Mouse (Mus musculus) left cerebral cortex, postnatal 36 days (tissue): ENCODE measurements around the gene Ltbr. TPM values are rescaled to one million over a fixed set of nuclear protein-coding genes. Genes with fewer than 3 reads are reported as not detected.

ENCODE experiments used
- DNase-seq, 2 experiments: peaks; one replicate each; pipeline ENCODE4 v3.0.0; 2021 to 2022; ENCODE audit warnings: low spot score in 2 of 2, mixed read lengths in 1 of 2
- intact Hi-C: fragments of 180-260 bp; cut with DNase I; formaldehyde crosslinking; loops from one replicate; pipeline ENCODE4 v1.15.1; 2025
- total RNA-seq, 2 experiments: library from RNA; stranded (reverse); gene quantifications; 2 replicates each; pipeline ENCODE4 v1.2.3; 2021

Ltbr gene
- total RNA-seq, result 1 to 10 TPM; 7.4 to 8.4 TPM

DNA sequence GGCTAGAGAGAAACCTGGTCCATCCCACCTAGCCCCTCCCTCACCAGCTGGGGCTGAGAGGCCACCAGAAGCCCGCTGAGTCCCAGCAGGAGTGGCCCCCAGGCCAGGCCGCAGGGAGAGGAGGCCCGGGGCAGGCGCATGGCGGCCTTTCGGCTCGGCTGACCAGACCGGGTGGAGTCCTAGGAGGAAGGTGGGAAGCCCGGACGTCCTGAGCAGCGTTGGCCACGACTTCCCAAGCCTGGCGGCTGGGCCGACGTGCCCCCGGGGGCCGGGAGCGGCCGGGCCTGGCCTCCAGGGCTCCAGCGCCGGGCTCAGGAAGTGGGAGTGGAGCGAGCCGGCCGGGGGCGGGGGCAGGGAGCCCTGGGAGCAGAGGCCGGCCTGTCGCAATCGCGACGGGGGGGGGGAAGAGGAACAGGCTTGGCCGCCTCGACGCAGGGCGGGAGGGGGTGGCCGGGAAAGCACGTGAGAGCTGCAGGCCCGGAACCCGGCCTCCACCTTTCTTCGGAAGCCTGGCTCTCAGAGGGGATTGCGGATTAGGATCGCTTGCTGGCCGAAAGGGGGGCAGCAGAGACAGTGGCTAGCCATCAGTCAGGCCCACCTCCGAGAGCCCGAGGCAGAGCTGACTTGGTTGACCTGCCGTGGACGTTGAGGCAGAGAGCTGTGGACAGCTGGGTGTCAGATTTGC is at the start of gene Ltbr:
TSS of gene Ltbr (minus strand) at position 340 of the 685 bp plus-strand sequence.
- DNase-seq, result peak; percentile 26 to 40
- intact Hi-C loops, result no loop called here

DNA sequence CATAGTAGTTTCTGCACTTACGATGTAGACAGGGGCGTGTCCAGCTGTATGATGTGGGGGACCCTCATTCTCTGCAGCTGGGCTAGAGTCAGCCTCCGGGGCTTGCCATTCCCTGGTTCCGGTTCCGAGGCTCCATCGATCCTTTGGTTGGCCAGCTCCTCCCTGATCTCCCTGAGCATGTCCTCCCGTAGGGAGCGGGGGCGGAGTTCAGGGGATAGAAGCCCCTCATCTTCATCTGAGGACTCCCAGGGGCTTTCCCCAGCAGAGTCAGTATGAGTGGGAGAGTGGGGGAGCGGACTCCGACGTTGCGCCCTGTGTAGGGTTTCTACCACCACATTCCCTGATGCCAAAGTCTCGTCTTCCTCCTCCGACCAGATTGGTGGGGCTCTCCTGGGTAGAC is 49.3 kb upstream of the Ltbr start:
- DNase-seq, result no peak
- intact Hi-C loops, result loop anchor here (5.0 kb wide), 1 partner anchor 76 kb away; the partner anchor contains the start of gene Tuba3a

DNA sequence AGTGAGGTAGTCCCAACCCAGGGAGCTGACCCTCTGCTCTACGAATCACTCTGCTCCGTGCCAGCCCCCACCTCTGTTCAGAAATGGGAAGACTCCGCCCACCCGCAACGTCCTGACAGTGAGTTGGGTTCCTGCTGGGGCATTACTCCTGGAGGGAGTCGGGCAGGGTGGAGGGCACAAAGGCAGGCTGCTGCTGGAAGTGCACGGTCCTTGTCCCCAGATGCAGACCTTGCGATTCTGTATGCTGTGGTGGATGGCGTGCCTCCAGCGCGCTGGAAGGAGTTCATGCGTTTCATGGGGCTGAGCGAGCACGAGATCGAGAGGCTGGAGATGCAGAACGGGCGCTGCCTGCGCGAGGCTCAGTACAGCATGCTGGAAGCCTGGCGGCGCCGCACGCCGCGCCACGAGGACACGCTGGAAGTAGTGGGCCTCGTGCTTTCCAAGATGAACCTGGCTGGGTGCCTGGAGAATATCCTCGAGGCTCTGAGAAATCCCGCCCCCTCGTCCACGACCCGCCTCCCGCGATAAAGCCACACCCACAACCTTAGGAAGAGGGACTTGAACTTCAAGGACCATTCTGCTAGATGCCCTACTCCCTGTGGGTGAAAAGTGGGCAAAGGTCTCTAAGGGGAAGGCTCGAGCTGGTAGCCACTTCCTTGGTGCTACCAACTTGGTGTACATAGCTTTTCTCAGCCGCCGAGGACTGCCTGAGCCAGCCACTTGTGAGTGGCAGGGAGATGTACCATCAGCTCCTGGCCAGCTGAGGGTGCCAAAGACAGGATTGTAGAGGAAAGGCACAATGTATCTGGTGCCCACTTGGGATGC is 48.0 kb upstream of the Ltbr start:
- DNase-seq, result peak; percentile 40 to 50

DNA sequence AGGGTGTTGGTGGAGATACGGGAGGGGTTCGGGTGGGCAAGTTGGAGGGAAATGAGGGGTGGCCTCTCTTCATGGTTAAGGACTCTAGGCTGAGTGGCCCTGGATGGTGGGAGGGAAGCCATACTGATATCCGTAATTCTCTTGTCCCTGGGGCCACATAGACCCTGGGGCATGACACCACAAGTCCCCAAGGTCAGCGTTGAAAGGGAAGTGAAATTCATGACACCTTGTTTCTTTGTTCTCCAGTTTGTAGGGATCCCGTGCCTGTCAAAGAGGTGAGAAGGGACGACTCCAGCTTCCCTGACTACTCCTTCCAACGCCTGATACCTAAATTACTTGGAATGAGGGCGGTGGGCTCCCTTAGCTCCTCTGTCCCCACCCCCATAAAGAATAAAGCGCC is 47.2 kb upstream of the Ltbr start:
- intact Hi-C loops, result loop anchor here (5.0 kb wide), 1 partner anchor 74 kb away; the partner anchor contains the start of gene Tuba3a
- no peak for DNase-seq

More for the DNA sequence above, 48.0 kb upstream of the Ltbr start:
- intact Hi-C loops, result loop anchor here (5.0 kb wide), 1 partner anchor 74 kb away; the partner anchor contains the start of gene Tuba3a

DNA sequence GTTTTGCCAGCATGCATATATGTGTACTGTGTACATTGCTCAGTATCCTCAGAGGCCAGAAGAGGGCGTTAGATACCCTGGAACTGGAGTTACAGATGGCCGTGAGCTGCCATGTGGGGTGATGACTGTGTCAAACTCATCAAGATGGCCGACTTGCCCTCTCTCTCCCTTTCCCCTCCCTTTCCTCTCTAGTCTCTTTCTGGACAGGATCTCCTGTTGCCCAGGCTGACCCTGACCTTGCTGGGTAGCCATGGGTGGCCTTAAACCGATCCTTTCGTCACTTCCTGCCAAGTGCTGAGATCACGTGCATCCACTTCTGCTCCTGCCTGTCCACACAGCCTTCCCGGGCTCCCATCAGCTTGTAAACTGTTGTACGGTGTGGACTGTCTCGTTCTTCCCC is 46.3 kb upstream of the Ltbr start:
- DNase-seq, result no peak
- intact Hi-C loops, result loop anchor here (5.0 kb wide), 1 partner anchor 73 kb away; the partner anchor contains the start of gene Tuba3a

DNA sequence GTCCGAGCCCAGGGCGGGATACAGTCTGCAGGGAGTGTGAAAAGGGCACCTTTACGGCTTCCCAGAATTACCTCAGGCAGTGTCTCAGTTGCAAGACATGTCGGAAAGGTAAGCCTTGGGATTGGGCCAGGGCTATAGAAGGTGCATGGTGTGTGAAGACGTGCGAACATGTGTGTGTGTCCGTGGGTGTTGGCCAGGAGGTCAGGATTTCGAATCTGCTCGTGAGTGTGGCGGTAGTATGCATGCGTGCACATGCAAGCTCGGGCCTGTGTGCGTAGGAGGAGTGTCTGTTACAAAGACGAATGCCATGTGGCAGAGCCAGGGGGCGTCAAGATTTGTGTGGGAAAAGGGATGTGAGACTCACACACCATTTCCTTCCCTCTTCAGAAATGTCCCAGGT is 43.6 kb upstream of the Ltbr start:
- DNase-seq, result no peak
- intact Hi-C loops, result no loop called here

DNA sequence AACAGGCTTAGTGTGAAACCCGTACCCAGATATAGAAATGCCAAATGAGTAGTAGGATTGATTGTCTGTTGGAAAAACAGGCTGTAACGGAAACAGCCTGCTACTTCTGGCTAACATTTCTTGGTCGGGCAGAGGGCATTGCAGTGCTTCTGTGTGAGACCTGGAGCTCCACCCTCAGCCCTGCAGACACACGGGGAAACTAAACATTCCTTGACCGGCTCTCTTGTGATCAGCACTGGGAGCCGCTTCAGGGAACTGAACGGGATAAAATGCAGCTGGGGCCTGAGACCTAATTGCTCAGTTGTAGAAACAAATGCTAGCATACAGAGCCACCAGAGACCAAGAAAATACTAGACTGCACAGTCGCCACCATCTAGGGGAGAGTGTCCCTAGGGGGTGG is 42.6 kb upstream of the Ltbr start:
- DNase-seq, result no peak
- intact Hi-C loops, result no loop called here

DNA sequence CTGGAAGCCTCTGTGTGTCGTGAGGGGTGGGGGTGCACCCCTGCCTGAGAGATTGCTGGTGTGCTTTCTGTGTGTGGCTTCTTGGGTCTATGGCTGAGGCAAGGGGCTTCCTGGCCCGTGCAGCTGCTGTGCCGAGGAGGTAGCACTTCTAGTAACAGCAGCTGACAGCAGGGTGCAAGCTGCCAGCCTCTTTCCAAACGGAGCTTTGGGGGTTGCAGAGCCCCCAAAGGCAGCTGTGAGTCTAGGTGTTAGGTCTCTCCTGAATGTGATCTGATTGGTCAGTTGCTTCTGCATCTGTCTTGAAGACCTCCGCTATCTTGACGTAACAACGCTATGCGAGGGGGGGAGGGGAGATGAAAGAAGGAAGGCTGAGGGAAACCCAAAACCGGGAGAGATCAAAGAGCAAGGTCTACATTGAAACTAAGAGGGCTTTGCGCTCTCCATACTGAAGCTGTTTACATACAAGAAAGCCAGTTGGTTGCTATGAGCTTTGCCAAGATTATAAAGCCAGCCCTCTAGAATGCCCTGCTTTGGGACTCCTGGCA is 41.6 kb upstream of the Ltbr start:
- DNase-seq, result no peak
- intact Hi-C loops, result no loop called here

DNA sequence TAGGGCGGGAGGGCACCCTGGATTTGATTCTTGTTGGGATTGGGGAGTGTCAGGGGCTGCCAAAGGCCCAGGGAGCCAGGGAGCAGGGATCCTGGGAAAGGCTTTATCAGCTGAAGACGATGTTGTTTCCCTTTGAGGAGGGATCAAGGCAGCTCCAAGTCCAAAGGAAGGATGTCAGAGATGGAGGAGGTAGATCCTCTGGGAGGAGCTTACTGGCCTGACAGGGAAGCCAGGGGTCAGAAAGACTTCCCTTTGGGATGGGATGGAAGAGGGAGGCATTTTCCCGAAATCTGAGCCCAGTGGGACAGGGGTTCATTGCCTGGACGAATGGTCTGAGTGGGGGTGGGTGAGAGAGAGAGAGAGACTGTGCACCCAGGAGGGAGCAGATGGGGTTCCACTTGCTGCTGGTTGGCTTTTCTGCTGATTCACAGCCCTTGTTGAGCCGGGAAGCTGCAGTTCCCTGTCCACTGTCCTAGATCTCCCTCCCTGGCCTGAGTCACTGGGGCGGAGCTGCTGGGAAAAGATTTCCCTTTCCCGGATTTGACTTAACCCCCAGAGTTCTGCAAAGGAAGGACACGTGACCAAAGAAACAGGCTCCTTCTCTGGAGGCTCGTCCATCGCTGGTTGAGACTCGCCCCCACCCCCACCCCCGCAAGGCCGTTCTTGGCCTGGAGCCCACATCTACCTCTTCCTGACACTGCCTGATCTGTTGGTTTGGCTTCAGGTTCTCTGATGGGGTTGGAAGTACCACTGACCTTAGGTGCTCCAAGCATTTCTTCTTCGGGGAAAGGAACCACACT is 40.9 kb upstream of the Ltbr start:
- intact Hi-C loops, result no loop called here

DNA sequence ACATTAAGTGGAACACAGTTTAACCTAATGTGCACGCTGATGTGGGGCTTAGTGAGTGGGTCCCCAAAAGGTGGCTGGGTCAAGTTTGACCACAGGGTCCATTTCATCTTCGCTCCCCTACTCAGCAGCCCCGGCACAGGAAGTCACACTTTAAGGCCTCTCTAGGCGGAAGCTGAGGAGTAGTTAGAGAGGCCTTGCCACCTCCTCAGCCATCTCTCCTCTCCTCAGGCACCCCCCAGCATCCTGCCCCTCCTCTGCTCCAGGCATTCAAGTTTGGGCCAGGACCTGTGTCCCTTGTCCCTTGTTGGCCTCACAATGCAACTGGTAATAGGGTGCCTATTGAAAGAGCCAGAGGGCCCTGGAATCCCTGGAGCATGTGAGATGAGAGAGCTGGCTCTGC is 40.0 kb upstream of the Ltbr start:
- intact Hi-C loops, result no loop called here
- DNase-seq, result no peak

More for the DNA sequence above, 40.9 kb upstream of the Ltbr start:
- peak in 1 of 2 experiments; percentile 36 for DNase-seq

DNA sequence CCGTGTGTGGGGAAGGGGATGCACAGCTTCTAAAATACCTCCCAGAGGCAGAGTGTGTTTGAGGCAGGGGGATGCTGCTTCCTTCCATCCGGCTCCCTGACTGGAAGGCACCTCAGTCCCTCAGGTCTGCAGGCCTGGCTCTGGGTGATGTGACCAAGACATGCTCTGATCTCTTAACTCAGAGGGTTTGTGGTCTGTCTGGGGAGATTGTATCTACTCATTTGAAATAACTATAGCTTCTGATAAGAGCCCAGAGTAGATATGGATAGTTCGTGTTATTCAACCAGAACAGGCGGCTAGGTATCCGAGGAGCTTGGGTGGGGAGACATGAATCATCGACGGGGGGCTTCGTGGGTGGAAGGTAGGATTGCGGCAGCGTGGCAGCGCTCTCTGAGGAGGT is 39.5 kb upstream of the Ltbr start:
- DNase-seq, result no peak

DNA sequence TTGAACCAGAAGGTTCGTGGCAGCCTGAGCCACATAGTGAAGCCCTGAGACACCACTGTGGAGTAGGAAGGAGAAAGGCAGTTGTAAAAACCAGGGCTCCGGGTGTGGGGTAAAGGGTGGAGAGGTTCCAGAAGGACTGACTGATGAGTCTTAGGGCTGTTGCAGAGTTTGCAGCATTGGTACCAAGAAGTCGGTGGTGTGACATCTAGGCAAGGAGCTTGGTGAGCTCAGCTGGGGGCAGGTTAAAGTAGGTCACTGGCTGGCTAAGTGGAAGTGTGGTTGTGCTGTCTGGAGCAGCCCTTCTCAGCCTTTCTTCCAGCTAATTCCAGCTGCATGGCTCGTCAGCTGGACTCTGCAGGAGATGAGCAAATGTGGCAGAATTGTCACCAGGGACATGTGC is 39.1 kb upstream of the Ltbr start:
- intact Hi-C loops, result no loop called here

More for the DNA sequence above, 39.5 kb upstream of the Ltbr start:
- intact Hi-C loops, result no loop called here

DNA sequence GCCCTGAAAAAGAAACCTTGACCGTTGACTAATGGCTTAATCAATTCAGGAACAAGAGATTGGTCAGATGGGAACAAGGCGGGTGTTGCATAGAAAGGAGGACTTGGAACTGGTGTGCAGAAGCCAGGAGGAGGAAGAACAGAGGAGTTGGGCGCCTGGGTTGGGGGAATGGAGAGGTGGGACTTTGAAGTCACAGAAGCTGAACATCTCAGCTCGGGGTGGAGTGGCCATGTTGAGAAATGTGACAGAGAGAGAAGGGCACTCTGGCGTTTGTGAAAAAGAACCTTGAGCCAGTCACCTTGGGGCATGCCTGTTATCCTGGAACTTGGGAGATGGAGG is 38.3 kb upstream of the Ltbr start:
- DNase-seq, result no peak
- intact Hi-C loops, result no loop called here

More for the DNA sequence above, 39.1 kb upstream of the Ltbr start:
- DNase-seq, result no peak

DNA sequence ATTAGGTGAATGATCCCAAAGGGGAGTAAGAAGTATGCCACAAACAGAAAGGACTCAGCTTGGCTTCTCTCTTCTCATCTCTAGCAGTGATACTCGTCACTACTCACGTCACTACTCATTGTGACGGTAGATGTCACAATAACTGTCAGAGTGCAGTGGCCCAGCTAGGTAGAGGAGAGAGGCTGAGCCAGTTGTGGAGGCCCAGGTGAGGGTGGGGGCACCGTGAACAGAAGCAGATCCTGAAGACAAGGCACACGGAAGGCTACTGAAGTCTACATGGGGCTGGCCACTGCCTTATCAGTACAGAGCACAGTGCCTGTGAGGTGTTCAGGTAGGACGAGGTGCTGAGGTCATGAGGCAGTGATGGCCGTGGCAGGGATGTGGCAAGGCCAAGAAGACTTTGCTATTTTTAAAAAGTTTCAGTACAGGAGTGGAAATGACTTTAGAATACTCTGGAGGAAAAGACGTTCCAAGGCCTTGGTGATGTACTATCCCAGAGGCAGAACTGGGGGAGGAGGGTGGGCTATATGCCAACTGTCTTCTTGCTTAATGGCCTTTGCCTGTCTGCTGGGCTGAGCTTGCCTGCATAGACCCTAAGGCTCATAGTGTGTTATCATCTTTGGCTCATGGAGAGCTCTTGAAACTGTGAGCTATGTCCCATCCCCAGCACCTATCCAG is 37.8 kb upstream of the Ltbr start:
- no peak for DNase-seq
- intact Hi-C loops, result no loop called here

DNA sequence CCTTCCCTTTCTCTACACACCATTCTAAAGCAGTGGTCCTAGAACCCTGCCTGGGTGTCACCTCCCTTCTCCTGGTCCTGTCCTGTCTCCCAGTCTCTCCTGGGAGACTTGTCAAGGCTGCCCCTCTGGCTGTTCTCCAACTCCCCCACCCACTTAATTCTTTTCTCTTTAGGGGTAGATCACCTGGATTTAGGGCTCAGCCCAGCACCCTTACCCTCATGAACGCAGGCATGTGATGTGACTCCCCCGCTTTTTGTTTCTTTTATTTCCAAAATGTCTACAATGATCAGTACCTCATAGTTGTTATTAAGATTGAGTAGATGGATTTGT is 37.3 kb upstream of the Ltbr start:
- intact Hi-C loops, result no loop called here

DNA sequence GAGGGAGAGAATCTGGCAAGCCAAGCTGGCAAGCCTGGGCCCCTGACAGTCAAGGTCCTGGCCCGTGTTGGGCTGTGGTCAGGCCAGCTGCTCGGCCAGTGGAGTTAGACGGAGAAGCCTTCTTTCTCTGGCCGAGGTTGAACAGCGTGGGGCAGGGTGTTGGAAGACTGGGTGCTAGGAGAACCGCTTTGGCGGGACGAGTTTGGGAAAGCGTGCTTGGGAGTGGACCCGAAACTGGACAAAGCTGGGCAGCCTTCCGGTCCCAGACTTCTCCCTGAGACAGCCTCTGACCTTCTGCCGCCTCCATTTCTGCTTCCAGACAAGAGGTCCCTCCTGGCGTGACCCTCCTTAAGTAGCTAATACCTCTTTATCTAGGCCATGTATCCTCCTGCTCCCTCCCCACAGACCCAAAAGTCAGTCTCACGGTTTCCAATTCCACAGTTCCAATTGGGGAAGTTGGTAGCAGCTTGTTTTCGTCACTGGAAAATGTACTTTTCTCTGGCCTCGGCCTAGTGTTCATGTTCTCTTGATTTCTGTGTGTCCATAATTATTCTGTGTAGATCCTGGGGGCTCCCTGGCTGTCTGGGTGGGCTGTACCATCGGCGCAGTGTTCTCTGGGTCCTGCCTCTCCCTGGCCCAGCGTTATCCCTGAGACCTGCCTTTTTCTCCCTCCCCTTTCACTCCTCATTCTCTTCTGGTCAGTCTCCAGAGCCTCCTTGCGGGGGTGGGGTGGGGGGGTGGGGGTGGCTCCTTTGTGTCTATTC is 36.7 kb upstream of the Ltbr start:
- intact Hi-C loops, result no loop called here
- no peak for DNase-seq

More for the DNA sequence above, 37.3 kb upstream of the Ltbr start:
- no peak for DNase-seq

DNA sequence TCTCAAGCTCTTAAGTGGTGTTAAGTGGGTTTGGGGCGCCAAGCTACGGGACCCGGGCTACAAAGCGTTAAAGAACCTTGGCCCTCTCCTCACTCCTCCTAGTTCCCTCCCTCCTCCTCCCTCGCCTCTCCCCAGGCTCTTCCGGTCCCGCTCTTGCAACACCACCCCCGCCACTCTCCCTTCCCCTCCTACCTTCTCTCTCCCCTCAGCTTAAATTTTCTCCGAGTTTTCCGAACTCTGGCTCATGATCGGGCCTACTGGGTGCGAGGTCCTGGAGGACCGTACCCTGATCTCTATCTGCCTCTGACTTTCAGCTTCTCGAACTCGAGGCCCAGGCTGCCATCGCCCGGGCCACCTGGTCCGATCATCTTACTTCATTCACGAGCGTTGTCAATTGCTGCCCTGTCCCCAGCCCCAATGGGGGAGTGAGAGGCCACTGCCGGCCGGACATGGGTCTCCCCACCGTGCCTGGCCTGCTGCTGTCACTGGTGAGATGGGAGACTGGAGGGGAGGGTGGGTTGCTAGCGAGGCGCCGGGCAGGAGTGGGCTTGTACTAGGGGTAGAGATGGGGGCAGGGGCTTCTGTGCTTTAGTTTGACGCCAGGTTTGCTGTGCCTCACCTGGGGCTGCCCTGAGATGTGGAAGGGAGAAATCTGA is 36.0 kb upstream of the Ltbr start:
- DNase-seq, result no peak
- intact Hi-C loops, result no loop called here
